Mouse (Mus musculus): ENCODE results near the gene Slc5a2.

DNA sequence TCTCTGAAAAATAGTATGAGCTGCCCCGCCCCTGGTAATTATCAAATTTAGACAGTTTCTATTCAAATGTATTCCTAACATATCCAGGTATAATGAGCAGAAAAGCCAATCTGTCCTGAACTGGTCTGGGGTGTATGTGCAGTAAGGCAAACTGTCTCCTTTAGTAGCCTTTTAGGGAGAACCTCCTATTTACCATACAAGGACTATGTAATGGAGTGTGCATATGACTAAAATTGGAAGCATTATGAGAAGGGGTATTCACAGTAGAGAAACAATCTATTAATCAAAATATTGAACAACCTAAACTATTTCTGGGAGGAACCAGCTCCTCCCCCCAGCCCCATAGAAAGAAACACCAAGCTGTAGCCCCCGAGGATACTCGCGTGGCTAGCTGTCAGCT lies 14.3 kb downstream of the Slc5a2 start:
- TF ChIP-seq CTCF (conservative IDR thresholded peaks at IDR 0.05; ENCODE audit: low read length) (no peak), NANOG (IDR thresholded peaks at IDR 0.05; ENCODE audit: borderline replicate concordance, low read length) (no peak), POU5F1 (IDR thresholded peaks at IDR 0.05; ENCODE audit: borderline replicate concordance, low read length) (no peak)
